Mouse (Mus musculus) gastrocnemius, postnatal 36 days (tissue): ENCODE data around the gene Stab2. TPM values are rescaled to one million over a fixed set of nuclear protein-coding genes. Genes with fewer than 3 reads are reported as not detected.

Experiments
- DNase-seq, 2 experiments: peaks; one replicate each; pipeline ENCODE4 v3.0.0; 2022
- intact Hi-C: fragments of 180-260 bp; cut with DNase I; formaldehyde crosslinking; loops from one replicate; pipeline ENCODE4 v1.15.1; 2025
- total RNA-seq, 2 experiments: library from RNA; stranded (reverse); gene quantifications; 2 replicates each; pipeline ENCODE4 v1.2.3; 2021

Stab2 gene
- total RNA-seq, 2 experiments from 2014 or later: 1.3 to 1.6 TPM

GRCm38 (mm10) chr10:86908562-86908961 is 99.3 kb downstream of the Stab2 start:
- intact Hi-C loops: no loop called here
- DNase-seq: no peak

- intact Hi-C loops: no loop called here
- no peak for DNase-seq
Observed at GRCm38 (mm10) chr10:86907043-86907442, 100.8 kb downstream of the Stab2 start.

GRCm38 (mm10) chr10:86895531-86895930 is 112.3 kb downstream of the Stab2 start:
- intact Hi-C loops: no loop called here
- no peak for DNase-seq

GRCm38 (mm10) chr10:86891066-86891465 is 116.8 kb downstream of the Stab2 start:
- intact Hi-C loops: no loop called here
- DNase-seq: no peak

DNA sequence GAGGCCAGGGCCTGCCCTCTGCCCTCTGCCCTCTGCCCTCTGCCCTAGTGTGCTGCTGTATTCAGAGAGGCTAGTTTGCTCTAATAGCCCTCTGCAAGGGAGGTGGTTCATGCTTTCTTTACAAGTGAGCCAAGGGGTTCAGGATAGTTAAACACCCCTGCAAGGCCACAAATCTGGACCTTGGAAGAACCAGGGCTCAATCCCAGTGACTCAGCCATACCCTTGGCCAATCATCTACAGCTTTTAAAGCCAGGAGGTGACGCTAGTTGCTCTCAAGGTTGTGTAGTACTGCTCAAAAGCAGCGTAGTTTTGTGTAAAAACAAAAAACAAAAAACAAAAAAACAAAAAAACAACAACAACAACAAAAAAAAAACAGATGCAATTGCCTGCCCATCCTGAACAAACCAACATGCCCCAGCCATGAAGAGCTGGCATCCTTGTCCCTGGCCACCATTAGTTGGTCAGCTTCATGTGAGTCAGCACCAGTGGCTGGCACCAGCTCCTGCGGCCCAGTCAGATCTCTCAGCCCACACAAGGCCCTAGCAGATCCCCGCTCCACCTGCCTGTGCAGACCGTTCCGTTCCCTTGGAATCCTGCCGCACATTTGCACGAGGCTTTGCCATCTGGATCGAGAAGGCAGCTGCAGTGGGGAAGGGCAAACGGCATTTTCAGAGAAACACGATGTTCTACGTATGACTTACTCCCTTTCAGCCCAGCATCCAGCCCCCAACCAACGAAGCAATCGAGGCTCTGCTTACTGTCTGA is 117.5 kb downstream of the Stab2 start:
- intact Hi-C loops: no loop called here
- peak in 1 of 2 experiments; percentile 12 for DNase-seq

- intact Hi-C loops: no loop called here
- DNase-seq: no peak
Observed at GRCm38 (mm10) chr10:86889440-86889839, 118.4 kb downstream of the Stab2 start.

DNA sequence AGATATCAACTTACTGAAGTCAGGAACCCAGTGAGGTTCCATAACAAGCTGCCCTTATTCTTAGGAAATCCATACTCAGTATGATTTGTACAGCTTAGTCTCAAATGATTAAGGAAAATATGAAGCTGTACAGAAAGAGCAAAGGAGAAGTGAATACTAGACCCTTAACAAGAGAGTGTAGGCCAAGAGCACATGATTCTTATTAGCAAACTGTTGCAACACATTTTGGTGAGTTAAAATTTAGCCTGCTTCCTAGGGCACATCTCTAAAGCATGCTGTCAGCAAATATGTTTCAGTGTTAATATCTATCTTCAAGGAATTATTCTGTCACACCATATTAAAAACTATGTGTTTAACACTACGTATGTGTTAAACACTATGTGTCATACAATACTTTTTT is 121.4 kb downstream of the Stab2 start:
- intact Hi-C loops: no loop called here
- DNase-seq: no peak

DNA sequence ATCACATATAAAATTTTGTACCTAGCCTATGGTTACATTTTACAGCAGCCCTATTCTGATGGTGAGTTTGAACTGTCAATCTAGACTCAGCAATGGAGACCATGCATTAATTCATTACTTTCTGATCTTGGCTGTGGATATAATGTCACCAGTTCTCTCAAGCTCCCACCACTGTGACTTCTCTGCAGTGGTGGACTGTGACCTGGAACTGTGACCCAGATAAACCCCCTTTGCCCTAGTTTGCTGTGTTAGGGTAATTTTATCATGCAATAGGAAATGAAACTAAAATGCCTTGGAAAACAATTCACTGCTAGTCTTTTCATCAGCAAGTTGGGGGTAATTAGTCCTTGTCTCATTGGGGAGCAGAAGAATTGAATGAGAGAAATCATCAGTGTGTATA is 126.4 kb downstream of the Stab2 start:
- no peak for DNase-seq
- intact Hi-C loops: loop anchor here (5.0 kb wide), 1 partner anchor 91 kb away; no protein-coding TSS in a partner anchor

DNA sequence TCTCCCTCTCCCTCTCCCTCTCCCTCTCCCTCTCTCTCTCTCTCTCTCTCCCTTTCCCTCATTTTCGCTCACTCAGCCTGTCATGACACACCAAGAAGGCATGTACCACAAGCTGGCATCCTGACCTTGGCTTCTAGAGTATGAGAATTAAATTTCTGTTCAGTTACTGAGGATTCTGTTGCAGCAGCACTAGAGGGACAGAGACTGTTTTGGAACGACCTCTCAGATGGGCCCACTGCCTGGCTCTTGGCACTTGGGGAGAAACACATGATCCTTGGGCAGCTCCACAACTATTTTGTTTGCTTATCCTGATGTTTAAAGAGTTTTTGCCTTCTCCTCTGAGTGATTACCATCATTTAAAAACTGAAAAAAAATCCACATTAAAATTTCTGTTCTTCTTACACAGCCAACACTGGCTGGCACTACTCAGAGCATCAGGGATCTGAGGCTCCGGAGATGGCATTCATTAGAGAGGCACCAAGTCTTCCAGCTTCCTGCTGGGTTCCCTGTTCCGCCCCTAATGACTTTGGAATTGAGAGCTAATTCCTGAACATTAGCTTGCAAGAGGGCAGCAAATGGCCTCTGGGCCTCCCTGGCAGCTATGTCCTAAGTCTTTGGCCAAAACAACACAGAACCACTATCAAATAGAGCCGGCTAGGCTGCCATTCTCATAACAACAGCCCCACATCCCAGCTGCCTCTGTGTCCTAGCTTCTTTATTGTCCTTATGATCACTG is 127.6 kb downstream of the Stab2 start:
- DNase-seq: peak; percentile 50 to 57
- intact Hi-C loops: loop anchor here (5.0 kb wide), 1 partner anchor 92 kb away; no protein-coding TSS in a partner anchor

DNA sequence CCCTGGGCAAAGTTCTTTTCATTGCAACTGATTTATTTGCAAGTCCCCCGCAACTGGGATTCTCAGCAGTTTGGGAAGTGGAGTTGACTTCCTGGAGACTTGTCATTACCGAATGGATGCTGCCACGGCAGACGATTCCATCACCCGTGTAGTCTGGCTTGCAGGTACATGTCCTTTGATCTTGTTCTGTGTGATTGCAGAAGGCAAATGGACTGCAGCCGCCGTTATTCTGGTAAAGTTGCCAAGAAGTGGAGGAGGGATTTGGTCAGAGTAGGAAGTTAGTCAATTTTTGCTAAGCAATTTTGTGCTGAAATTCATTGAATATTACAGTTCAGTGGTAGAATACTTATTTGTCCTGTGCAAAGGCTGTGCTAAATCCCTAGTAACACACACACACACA is 129.1 kb downstream of the Stab2 start:
- DNase-seq: no peak
- intact Hi-C loops: no loop called here

GRCm38 (mm10) chr10:86872591-86872990 is 135.2 kb downstream of the Stab2 start:
- intact Hi-C loops: no loop called here

DNA sequence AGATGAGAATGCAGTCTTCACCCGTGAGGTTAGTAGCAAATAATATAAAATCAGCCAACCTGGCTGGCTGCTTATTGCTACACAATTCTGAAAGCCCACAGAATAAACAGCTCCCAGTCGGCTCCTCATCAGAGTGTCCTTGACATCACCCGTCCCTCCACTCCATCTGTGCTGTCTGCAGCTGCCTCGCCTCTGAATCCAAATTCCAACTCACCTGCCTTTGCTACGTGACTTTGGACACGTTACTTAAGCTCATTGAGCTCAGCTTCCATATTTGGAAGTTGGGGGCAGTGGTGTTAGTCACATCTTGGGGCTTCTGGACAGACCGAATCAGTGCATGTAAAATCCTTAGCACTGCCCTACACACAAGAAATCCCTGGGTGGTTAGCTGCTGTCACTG is 135.7 kb downstream of the Stab2 start:
- intact Hi-C loops: no loop called here
- no peak for DNase-seq

More at GRCm38 (mm10) chr10:86872591-86872990, 135.2 kb downstream of the Stab2 start:
- DNase-seq: peak in 1 of 2 experiments; percentile 14

DNA sequence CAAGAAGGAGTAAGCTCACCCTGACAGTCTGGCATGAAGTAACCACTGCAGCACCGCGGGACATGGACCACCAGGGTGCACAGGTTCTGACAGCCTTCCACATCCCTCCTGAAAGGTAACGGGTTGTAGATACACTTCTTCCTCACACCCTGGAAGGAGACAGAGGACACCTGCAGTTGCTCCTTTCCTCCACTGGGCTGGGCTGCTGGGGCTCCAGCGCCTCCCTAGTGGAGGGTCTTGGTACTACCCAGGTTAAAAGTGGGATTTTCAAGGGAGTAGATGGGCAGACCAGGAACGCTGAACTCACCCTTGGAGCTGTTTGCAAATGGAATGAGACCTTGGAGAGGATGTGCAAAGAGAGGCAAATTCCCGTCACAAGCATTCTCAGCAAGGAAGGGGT is 144.4 kb downstream of the Stab2 start:
- no peak for DNase-seq
- intact Hi-C loops: no loop called here

- intact Hi-C loops: no loop called here
- no peak for DNase-seq
Observed at GRCm38 (mm10) chr10:86862496-86862895, 145.3 kb downstream of the Stab2 start.

GRCm38 (mm10) chr10:86860396-86860795 is 147.4 kb downstream of the Stab2 start:
- intact Hi-C loops: no loop called here
- no peak for DNase-seq

- no peak for DNase-seq
- intact Hi-C loops: no loop called here
Observed at GRCm38 (mm10) chr10:86853433-86853832, 154.4 kb downstream of the Stab2 start.

- DNase-seq: no peak
- intact Hi-C loops: no loop called here
Observed at GRCm38 (mm10) chr10:86852160-86852559, 155.7 kb downstream of the Stab2 start.

- intact Hi-C loops: no loop called here
Observed at GRCm38 (mm10) chr10:86849508-86849907, 158.3 kb downstream of the Stab2 start.

DNA sequence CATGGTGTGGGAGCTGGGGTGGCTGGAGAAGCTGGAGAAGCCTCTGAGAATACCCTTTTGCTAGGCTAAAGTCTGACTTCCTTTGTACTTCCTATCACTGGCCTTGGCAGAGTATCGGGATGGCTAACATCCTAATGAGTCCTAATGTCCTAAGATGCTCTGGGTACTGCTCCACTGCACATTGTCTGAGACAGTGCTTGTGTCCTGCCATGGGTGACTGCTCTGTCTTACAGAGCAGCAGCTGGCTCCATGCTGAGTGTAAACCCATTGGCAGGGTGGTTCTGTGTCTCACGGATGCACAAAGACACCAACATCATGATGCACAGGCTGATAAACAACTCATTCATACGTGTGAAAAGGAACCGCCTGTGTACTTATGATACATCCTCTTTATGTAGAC is 158.7 kb downstream of the Stab2 start:
- intact Hi-C loops: no loop called here
- no peak for DNase-seq

More at GRCm38 (mm10) chr10:86849508-86849907, 158.3 kb downstream of the Stab2 start:
- DNase-seq: no peak

DNA sequence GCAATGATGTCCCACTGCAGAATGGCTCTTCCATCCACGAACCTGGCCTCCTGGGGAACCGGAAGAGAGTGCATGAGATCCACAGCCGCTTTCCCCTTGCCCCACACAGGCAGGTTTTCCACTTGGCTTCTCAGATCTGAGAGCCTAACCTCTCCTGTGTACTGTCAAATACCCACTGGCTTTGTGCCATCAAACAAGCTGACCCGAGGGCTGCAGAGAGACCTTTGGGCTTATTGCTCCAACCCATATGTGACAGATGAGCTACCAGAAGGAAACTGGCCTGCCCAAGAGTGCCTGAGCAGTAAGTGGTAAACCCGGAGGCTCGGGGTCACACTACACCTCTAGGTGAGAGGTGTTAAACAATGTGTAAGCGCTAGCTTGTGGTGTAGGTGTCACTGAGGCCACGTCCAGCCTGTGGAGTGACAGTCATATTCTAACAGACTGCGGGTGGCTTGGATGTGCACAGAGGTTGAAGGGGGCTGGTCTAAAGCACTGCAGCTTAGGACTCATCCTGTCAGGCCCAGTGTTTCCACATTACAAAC is 160.8 kb downstream of the Stab2 start:
- intact Hi-C loops: no loop called here
- DNase-seq: no peak

DNA sequence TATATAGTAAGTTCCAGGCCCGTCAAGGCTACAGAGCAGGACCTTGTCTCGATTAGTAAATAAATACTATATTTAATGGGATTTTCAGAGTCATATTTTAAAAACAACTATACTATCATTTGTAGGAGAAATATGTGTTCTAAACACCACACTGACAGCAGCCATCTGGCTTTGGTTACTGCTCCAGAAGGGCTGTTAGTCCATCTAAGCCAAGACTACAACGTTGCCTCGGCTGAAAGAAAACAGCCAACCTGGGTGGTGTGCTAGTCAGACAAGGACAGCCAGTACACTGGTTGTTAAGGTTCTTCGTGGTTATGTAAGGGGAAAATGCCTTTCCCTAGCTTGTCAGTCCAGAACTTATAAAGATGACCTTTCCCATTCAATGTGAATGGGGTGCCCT is 165.2 kb downstream of the Stab2 start:
- DNase-seq: no peak
- intact Hi-C loops: no loop called here
